Mouse (Mus musculus): ENCODE measurements at regions not wholly inside any gene's neighbourhood (a gene's known extent, or its start where the extent isn't known, plus 50 kb on each side); places are given as distances from the start of the nearest gene placed in this dataset.

- no peak overlapping the region for H3K27ac ChIP-seq
- H3K9ac ChIP-seq: no peak overlapping the region
- no peaks in the 10 kb centered on the region for H3K4me1 ChIP-seq
- no peaks in the 10 kb centered on the region for H3K27me3 ChIP-seq
- H3K4me3 ChIP-seq (replicated peaks): no peak overlapping the region
- 79% methylated on average over 2 of the region's 2 CpGs for WGBS
- ATAC-seq (ENCODE audit: low FRiP score): no peak
- no peaks in the 10 kb centered on the region for H3K9me3 ChIP-seq
- H3K4me2 ChIP-seq: no peak overlapping the region
- no peaks in the 10 kb centered on the region for H3K36me3 ChIP-seq (replicated peaks)
These were observed 526.5 kb downstream of the Epha5 start for GRCm38 (mm10) chr5:83890619-83891185.

DNA sequence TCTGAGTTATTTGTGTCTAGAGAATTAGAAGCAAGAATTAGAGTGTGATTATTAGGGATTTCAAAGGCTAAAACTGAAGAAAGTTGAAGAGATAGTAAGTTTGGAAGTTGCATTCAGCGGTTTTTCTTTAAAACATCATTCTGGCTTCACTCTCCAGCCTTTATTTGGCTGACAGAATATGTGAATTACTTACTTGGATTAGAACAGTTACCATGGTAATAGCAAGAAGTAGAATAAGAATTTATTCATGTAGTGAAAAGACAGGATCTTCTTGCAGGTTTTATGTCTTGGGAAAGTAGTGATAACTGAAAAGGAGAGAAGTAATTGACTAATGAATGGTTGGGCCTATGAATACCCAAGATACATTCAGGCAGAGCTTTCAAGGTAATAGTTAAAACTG, 517.1 kb upstream of the Tecrl start:
- Histone ChIP-seq H3K27ac (no peak overlapping the region), H3K9me3 (no peaks in the 10 kb centered on the region), H3K4me2 (no peak overlapping the region), H3K4me1 (no peaks in the 10 kb centered on the region), H3K36me3 (replicated peaks) (no peaks in the 10 kb centered on the region), H3K9ac (no peak overlapping the region), H3K27me3 (no peaks in the 10 kb centered on the region), H3K4me3 (replicated peaks) (no peak overlapping the region)
- no peak for ATAC-seq (ENCODE audit: low FRiP score)
- 28% methylated on average over 1 of the region's 1 CpGs for WGBS

DNA sequence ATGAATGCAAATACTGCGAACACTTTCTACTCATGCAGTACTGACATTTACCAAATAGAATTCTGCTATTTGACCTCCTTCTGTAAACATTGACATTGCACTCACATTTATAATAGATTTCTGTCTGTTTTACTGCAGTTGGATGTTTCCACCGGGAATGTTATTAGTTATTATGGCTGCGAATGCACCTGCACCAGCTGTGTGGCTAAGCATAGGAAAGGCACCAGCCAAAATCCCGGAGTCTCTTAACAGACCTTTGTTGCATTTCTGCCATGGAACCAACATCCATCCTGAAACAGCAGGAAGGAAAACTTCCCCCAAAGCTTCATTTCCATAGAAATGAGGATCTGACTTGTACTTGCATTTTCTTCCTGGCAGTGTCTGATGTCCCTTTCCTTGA, 513.4 kb upstream of the Tecrl start:
- H3K9me3 ChIP-seq: no peaks in the 10 kb centered on the region
- H3K36me3 ChIP-seq (replicated peaks): no peaks in the 10 kb centered on the region
- H3K4me2 ChIP-seq: no peak overlapping the region
- no peaks in the 10 kb centered on the region for H3K27me3 ChIP-seq
- 79% methylated on average over 4 of the region's 4 CpGs for WGBS
- no peaks in the 10 kb centered on the region for H3K4me1 ChIP-seq
- H3K27ac ChIP-seq: no peak overlapping the region
- no peak overlapping the region for H3K4me3 ChIP-seq (replicated peaks)
- no peak overlapping the region for H3K9ac ChIP-seq
- ATAC-seq (ENCODE audit: low FRiP score): no peak

GRCm38 (mm10) chr5:83861674-83862073, 506.7 kb upstream of the Tecrl start:
- Histone ChIP-seq H3K36me3 (replicated peaks) (no peaks in the 10 kb centered on the region), H3K27me3 (no peaks in the 10 kb centered on the region)

GRCm38 (mm10) chr5:83852022-83852421, 497.0 kb upstream of the Tecrl start:
- Histone ChIP-seq H3K4me3 (replicated peaks) (no peak overlapping the region), H3K27ac (no peak overlapping the region), H3K4me1 (no peaks in the 10 kb centered on the region), H3K9me3 (no peaks in the 10 kb centered on the region), H3K4me2 (no peak overlapping the region), H3K27me3 (no peaks in the 10 kb centered on the region), H3K9ac (no peak overlapping the region), H3K36me3 (replicated peaks) (no peaks in the 10 kb centered on the region)
- WGBS: 83% methylated on average over 4 of the region's 4 CpGs
- no peak for ATAC-seq (ENCODE audit: low FRiP score)

More at GRCm38 (mm10) chr5:83861674-83862073, 506.7 kb upstream of the Tecrl start:
- Histone ChIP-seq H3K4me3 (replicated peaks) (no peak overlapping the region), H3K4me2 (no peak overlapping the region), H3K9me3 (no peaks in the 10 kb centered on the region), H3K4me1 (no peaks in the 10 kb centered on the region), H3K27ac (no peak overlapping the region), H3K9ac (no peak overlapping the region)
- no peak for ATAC-seq (ENCODE audit: low FRiP score)

DNA sequence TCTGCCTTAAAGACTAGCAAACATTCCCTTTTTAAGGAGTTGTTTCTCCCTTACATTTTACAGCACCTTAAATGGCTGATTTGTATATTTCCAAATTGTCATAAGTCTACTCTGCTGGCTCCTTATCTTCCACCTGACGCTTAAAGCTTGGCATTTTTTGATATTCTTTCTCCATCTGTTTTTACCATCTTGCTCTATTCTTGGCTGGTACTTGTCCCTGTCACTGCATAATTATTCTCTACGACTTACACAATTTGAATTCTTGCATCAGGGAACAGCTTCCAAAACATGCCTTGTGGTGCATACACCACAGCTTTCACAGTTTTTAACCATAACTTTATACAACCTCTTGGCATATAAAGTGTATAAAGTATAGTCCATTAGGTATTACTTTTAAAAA, 471.6 kb upstream of the Tecrl start:
- no peaks in the 10 kb centered on the region for H3K9me3 ChIP-seq
- ATAC-seq (ENCODE audit: low FRiP score): no peak

DNA sequence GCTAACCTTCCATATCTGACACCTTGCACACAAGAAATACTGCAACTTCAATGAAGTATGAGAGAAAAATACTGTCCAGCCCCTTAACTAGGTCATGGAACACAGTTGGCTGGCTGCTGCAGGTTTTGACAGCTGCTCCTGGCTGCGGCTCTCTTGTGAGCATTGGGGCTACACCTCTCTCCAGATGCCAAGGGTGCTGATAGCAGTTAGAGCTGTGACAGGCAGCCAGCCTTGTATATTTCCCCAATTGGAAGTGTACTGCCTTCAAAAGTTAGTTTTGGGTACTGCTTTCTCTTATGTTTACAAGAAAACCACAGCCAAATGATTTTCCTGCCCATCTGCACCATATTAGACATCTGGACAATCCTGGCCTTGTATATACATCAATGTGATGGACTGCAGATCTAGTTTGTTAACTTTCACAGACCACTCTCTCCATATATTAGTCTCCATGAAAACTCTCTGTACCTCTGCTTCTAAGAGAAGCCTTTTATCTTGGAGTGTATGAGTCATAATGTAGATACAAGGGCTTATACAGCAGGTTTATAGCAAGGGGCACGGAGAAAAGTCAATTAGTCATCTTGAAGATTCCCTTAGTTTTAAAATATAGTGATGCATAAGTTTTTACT, 470.0 kb upstream of the Tecrl start:
- Histone ChIP-seq H3K4me1 (no peaks in the 10 kb centered on the region), H3K36me3 (replicated peaks) (no peaks in the 10 kb centered on the region), H3K4me2 (no peak overlapping the region), H3K4me3 (replicated peaks) (no peak overlapping the region), H3K27me3 (no peaks in the 10 kb centered on the region), H3K9ac (no peak overlapping the region), H3K27ac (no peak overlapping the region), H3K9me3 (no peaks in the 10 kb centered on the region)
- 89% methylated on average over 2 of the region's 2 CpGs for WGBS
- no peak for ATAC-seq (ENCODE audit: low FRiP score)

More for the DNA sequence above, 471.6 kb upstream of the Tecrl start:
- Histone ChIP-seq H3K4me1 (no peaks in the 10 kb centered on the region), H3K27ac (no peak overlapping the region), H3K9ac (no peak overlapping the region), H3K27me3 (no peaks in the 10 kb centered on the region), H3K4me3 (replicated peaks) (no peak overlapping the region), H3K36me3 (replicated peaks) (no peaks in the 10 kb centered on the region), H3K4me2 (no peak overlapping the region)
- 88% methylated on average over 2 of the region's 2 CpGs for WGBS

DNA sequence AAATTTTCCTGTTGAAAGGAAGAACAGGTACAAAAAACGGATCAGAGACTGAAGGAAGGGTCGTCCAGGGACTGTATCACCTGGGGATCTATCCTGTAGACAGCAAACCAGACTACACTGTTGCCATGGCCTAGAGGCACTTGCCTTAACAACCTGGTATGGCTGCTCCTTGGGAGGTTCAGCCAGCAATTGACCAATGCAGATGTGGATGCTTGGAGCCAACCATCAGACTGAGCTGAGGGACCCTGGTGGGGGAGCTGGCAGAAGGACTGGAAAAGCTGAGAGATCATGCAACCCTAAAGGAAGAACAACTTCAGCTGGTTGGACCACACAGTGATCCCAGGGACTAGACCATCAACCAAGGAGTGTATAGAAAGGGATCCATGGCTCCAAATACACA, 456.3 kb upstream of the Tecrl start:
- Histone ChIP-seq H3K27ac (no peak overlapping the region), H3K4me1 (no peaks in the 10 kb centered on the region)
- WGBS: 75% methylated on average over 2 of the region's 2 CpGs

DNA sequence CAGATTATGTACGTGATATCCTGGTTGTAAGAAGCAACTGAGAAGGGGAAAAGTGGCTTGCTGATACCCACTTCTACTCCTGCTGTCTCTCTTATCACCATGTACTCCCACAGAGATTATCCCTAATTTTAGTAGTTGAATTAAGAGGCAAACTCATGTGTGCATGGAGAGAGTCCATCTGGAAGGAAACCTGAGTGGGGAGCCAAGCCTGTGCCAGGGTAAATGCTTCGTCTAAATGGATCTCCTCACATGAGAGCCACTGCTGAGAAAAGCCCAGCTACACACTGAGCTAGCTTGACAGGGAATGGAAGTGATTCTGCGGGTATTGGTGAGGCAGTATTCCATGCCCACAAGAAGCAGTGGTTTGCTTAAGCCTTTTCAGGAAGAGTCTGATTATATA, 445.0 kb upstream of the Tecrl start:
- Histone ChIP-seq H3K4me1 (no peaks in the 10 kb centered on the region), H3K9me3 (no peaks in the 10 kb centered on the region), H3K4me3 (replicated peaks) (no peak overlapping the region), H3K9ac (no peak overlapping the region), H3K27me3 (no peaks in the 10 kb centered on the region), H3K27ac (no peak overlapping the region), H3K4me2 (no peak overlapping the region), H3K36me3 (replicated peaks) (no peaks in the 10 kb centered on the region)
- ATAC-seq (ENCODE audit: low FRiP score): no peak
- 71% methylated on average over 3 of the region's 3 CpGs for WGBS

More for the DNA sequence above, 456.3 kb upstream of the Tecrl start:
- no peaks in the 10 kb centered on the region for H3K27me3 ChIP-seq
- no peak overlapping the region for H3K4me2 ChIP-seq
- ATAC-seq (ENCODE audit: low FRiP score): no peak
- no peak overlapping the region for H3K4me3 ChIP-seq (replicated peaks)
- H3K9me3 ChIP-seq: no peaks in the 10 kb centered on the region
- H3K9ac ChIP-seq: no peak overlapping the region
- H3K36me3 ChIP-seq (replicated peaks): no peaks in the 10 kb centered on the region

DNA sequence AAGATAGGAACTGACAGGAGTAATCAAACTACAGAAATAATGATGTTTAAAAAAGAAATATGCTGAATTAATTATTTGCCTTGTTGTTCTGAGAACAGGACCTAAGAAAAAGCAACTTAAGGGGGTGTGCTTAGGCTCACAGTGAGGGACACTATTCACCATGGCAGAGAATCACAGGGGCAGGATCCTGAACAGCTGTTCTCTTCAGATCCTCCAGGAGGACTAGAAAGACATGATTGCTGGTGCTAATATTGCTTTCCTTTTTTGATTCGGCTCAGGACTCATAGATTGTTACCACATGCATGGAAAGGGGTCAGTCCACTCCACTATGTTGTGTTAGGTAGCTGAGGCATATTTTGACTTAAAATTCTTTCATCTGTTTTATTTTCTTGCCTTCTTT, 425.4 kb upstream of the Tecrl start:
- Histone ChIP-seq H3K4me1 (0 out of 2 replicates have a peak, but pooled peaks cover 2% of the 10 kb centered on the region), H3K9ac (no peak overlapping the region), H3K27me3 (no peaks in the 10 kb centered on the region), H3K36me3 (replicated peaks) (no peaks in the 10 kb centered on the region), H3K9me3 (no peaks in the 10 kb centered on the region), H3K4me3 (replicated peaks) (no peak overlapping the region), H3K27ac (no peak overlapping the region), H3K4me2 (no peak overlapping the region)
- WGBS: 31% methylated on average over 1 of the region's 1 CpGs
- ATAC-seq (ENCODE audit: low FRiP score): peak; percentile 76

- Histone ChIP-seq H3K4me2 (no peak overlapping the region), H3K4me1 (0 out of 2 replicates have a peak, but pooled peaks cover 2% of the 10 kb centered on the region), H3K36me3 (replicated peaks) (no peaks in the 10 kb centered on the region), H3K9me3 (no peaks in the 10 kb centered on the region), H3K27me3 (no peaks in the 10 kb centered on the region), H3K4me3 (replicated peaks) (no peak overlapping the region), H3K27ac (no peak overlapping the region), H3K9ac (no peak overlapping the region)
- 31% methylated on average over 3 of the region's 3 CpGs for WGBS
- peak; percentile 50; the same call in 1 of the 2 replicates for ATAC-seq (ENCODE audit: low FRiP score)
These were observed 423.4 kb upstream of the Tecrl start for GRCm38 (mm10) chr5:83778310-83778972.

DNA sequence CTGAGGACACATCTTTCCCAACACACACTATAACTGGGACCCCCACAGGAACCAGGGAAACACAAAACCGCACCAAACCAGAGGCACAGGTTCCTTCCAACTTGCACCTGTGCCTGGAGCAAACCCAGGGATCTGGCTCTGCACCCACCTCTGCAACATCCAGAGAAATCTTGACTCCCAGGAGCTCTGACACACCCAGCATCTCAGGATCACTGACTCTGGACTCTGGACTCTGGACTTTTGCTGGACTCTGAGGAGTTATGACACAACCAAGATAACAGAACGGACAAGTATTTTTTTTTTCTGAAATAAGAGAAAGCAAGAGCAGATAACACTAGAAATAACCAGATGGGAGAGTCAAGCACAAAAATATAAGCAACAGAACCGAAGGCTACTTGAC, 386.9 kb upstream of the Tecrl start:
- H3K9ac ChIP-seq: no peak overlapping the region
- H3K9me3 ChIP-seq: no peaks in the 10 kb centered on the region
- 83% methylated on average over 3 of the region's 3 CpGs for WGBS
- no peaks in the 10 kb centered on the region for H3K27me3 ChIP-seq
- no peak overlapping the region for H3K4me2 ChIP-seq
- H3K4me3 ChIP-seq (replicated peaks): no peak overlapping the region
- H3K4me1 ChIP-seq: no peaks in the 10 kb centered on the region
- no peaks in the 10 kb centered on the region for H3K36me3 ChIP-seq (replicated peaks)
- ATAC-seq (ENCODE audit: low FRiP score): no peak
- no peak overlapping the region for H3K27ac ChIP-seq

- peak; percentile 64; the same call in 1 of the 2 replicates for ATAC-seq (ENCODE audit: low FRiP score)
These were observed 340.4 kb upstream of the Tecrl start for GRCm38 (mm10) chr5:83695383-83695782.

More at GRCm38 (mm10) chr5:83695383-83695782, 340.4 kb upstream of the Tecrl start:
- Histone ChIP-seq H3K27ac (no peak overlapping the region), H3K4me1 (no peaks in the 10 kb centered on the region), H3K27me3 (no peaks in the 10 kb centered on the region), H3K36me3 (replicated peaks) (no peaks in the 10 kb centered on the region), H3K4me2 (no peak overlapping the region), H3K9ac (no peak overlapping the region), H3K9me3 (no peaks in the 10 kb centered on the region), H3K4me3 (replicated peaks) (no peak overlapping the region)
- WGBS: 67% methylated on average over 1 of the region's 1 CpGs

All from forebrain, embryonic 12.5 days (tissue).